Mouse (Mus musculus) liver, postnatal 0 days (tissue): ENCODE data around the gene Pofut2. TPM values are rescaled to one million over a fixed set of nuclear protein-coding genes. Genes with fewer than 3 reads are reported as not detected.

Experiments
- ATAC-seq: fragments of 200-750 bp; cut with Nextera tagmentation; 2 replicates; pipeline ENCODE4 v1.8.0; 2017; ENCODE audit warnings: mild to moderate bottlenecking, moderate library complexity
- DNase-seq: peaks from one replicate; pipeline ENCODE4 v3.0.0-alpha.2; 2016
- H3K27ac ChIP-seq: fragments of 300-500 bp; sonication (generic); 2 replicates; pipeline ENCODE4 v1.5.1; 2014; ENCODE audit warnings: antibody characterized with exemption, moderate library complexity, mild to moderate bottlenecking, low read depth
- H3K27me3 ChIP-seq: fragments of 300-500 bp; sonication (generic); 2 replicates; pipeline ENCODE4 v1.6.1; 2014; ENCODE audit warnings: low read length, control low read depth, mixed read lengths; ENCODE audit not compliant: insufficient read depth
- H3K36me3 ChIP-seq: fragments of 300-500 bp; sonication (generic); replicated peaks from 2 replicates; pipeline ENCODE4 v1.6.1; 2014; ENCODE audit warnings: mild to moderate bottlenecking, control low read depth, low read length, moderate library complexity, mixed read lengths; ENCODE audit not compliant: insufficient read depth
- H3K4me1 ChIP-seq: fragments of 300-500 bp; sonication (generic); 2 replicates; pipeline ENCODE4 v1.6.1; 2014; ENCODE audit warnings: antibody characterized with exemption, mild to moderate bottlenecking, control low read depth; ENCODE audit not compliant: insufficient read depth
- H3K4me2 ChIP-seq: fragments of 300-500 bp; sonication (generic); 2 replicates; pipeline ENCODE4 v1.6.1; 2014; ENCODE audit warnings: low read depth, mild to moderate bottlenecking, low read length, moderate library complexity, mixed read lengths
- H3K4me3 ChIP-seq: fragments of 300-500 bp; sonication (generic); 2 replicates; pipeline ENCODE4 v1.5.1; 2014; ENCODE audit warnings: low read depth, low read length
- H3K9ac ChIP-seq: fragments of 300-500 bp; sonication (generic); replicated peaks from 2 replicates; pipeline ENCODE4 v1.6.1; 2014; ENCODE audit warnings: mild to moderate bottlenecking, moderate library complexity
- H3K9me3 ChIP-seq: fragments of 300-500 bp; sonication (generic); 2 replicates; pipeline ENCODE4 v1.6.1; 2016; ENCODE audit warnings: mild to moderate bottlenecking, control low read depth, low read length, mixed read lengths
- CTCF ChIP-seq: sonication (generic); IDR thresholded peaks from 2 replicates; pipeline ENCODE4 v1.5.1; 2016; ENCODE audit warnings: antibody characterized with exemption, low read depth
- EP300 ChIP-seq: IDR thresholded peaks from 2 replicates; pipeline ENCODE4 v1.6.1; 2016; ENCODE audit warnings: antibody characterized with exemption, low read depth, mild to moderate bottlenecking
- WGBS: fragments of 180-500 bp; shearing (Covaris S2); extraction: QIAGEN DNeasy Blood & Tissue Kit; methylation state at CpG from one replicate; pipeline ENCODE4 v1.1.7; 2014; ENCODE audit not compliant: insufficient replicate concordance; 5-methylcytosine and 5-hydroxymethylcytosine counted together
- polyA plus RNA-seq: library from polyadenylated mRNA; unstranded; fragments of >200 nt; fragmentation: Nextera tagmentation; extraction: Ambion mirVana; gene quantifications from 2 replicates; pipeline ENCODE4 v1.2.1, GENCODE M21; 2015

Pofut2 gene
- 16.4 and 17.2 TPM in 2 replicates for polyA plus RNA-seq

GRCm38 (mm10) chr10:77258704-77259621, at the start of gene Pofut2:
Pofut2 (plus strand) TSS chr10:77259218.
- peaks cover 13% of the 10 kb centered on the region for H3K36me3 ChIP-seq
- H3K27ac ChIP-seq: peak within 1 kb of the TSS; percentile 92
- H3K9ac ChIP-seq: peak within 1 kb of the TSS; percentile 96
- H3K4me3 ChIP-seq: peak within 1 kb of the TSS; percentile 98
- ATAC-seq: peak; percentile 100
- no peaks in the 10 kb centered on the region for H3K27me3 ChIP-seq
- WGBS: under 1% methylated on average over 79 of the region's 81 CpGs
- TF ChIP-seq CTCF: peak; percentile 55
- TF ChIP-seq EP300: no peak
- peak within 1 kb of the TSS; percentile 96 for H3K4me2 ChIP-seq
- no peaks in the 10 kb centered on the region for H3K9me3 ChIP-seq
- peak; percentile 98 for DNase-seq
- H3K4me1 ChIP-seq: peaks cover 12% of the 10 kb centered on the region

DNA sequence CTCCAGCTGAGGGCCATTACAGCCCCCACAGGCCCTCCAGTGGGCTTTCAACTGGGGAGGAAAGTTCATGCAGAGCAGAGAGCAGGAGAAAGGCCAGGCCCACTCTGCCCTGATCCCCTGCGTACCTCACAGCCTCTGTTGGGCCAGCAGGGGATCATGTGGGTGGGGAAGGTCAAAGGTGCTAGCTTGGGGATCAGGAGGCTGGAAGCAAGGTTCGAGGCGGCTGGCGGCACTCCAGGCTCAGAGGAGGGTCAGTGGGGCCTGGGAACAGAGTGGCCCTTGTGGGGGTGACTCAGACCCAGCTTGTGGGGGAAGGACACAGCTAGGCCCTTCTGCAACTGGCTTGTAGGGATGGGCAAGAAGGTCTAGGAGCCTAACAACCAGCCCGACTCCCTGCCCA, 49.8 kb upstream of the Pofut2 start:
- no peak overlapping the region for H3K4me2 ChIP-seq
- 65% methylated on average over 5 of the region's 5 CpGs for WGBS
- no peak overlapping the region for H3K27ac ChIP-seq
- no peak overlapping the region for H3K4me3 ChIP-seq
- no peak overlapping the region for H3K9ac ChIP-seq
- H3K27me3 ChIP-seq: no peaks in the 10 kb centered on the region
- H3K36me3 ChIP-seq: no peaks in the 10 kb centered on the region
- H3K4me1 ChIP-seq: peaks cover 28% of the 10 kb centered on the region
- DNase-seq: no peak
- TF ChIP-seq EP300: no peak
- TF ChIP-seq CTCF: no peak
- no peaks in the 10 kb centered on the region for H3K9me3 ChIP-seq
- ATAC-seq: no peak

DNA sequence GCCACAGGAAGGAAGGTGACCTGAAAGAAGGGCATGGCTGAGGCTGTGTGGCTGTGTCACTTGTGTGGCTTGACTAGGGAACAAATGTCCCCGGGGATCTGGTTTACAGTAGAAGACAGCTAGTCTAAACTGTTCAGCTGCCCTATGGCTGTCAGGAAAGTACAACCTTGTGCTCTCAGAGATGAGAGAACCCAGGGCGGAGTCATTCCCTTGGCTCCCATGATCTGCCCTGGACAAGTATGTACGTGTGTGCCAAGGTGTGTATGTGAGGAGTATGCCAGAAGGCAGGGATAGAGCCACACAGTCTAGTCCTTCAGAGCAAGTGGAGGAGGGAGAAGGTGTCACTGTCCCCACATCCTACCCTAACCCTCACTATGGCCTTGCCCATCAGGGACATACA, 48.4 kb upstream of the Pofut2 start:
- Histone ChIP-seq H3K4me2 (peak overlapping the region; percentile 39), H3K27ac (peak overlapping the region; percentile 92), H3K9me3 (no peaks in the 10 kb centered on the region), H3K4me1 (peaks cover 34% of the 10 kb centered on the region), H3K9ac (peak overlapping the region; percentile 50; the same call in 1 of the 2 replicates), H3K36me3 (no peaks in the 10 kb centered on the region), H3K27me3 (no peaks in the 10 kb centered on the region), H3K4me3 (peak overlapping the region; percentile 4; the same call in 1 of the 2 replicates)
- ATAC-seq (peak; percentile 28), DNase-seq (no peak)
- TF ChIP-seq EP300: no peak
- no peak for TF ChIP-seq CTCF
- WGBS: 74% methylated on average over 3 of the region's 3 CpGs

DNA sequence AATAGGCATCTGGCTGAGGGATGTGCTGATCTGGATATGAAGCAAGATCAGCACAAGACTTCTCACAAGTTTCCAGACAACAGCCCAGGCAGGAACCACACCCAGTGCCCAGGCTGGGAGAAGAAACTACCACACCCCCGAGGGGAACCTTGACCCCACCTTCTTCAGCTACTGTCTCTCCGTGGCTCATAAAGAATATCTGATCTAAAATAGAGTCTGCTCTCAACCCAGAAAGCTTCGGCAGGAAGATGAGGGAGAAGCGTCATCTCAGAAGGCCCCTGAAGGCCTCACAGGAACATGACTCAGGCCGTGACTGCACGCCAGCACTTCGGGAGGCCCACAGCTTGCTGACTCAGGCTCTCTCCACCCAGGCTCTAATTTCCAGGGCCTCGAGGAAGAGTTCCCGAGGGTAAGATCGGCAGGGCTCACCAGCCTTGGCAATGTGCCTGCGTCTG, 47.9 kb upstream of the Pofut2 start:
- H3K27ac ChIP-seq: peak overlapping the region; percentile 92
- WGBS: 26% methylated on average over 11 of the region's 11 CpGs
- H3K9me3 ChIP-seq: no peaks in the 10 kb centered on the region
- H3K4me2 ChIP-seq: peak overlapping the region; percentile 39
- H3K4me3 ChIP-seq: peak overlapping the region; percentile 4
- H3K9ac ChIP-seq: peak overlapping the region; percentile 50
- no peaks in the 10 kb centered on the region for H3K27me3 ChIP-seq
- H3K36me3 ChIP-seq: no peaks in the 10 kb centered on the region
- peak; percentile 88 for ATAC-seq
- peaks cover 38% of the 10 kb centered on the region for H3K4me1 ChIP-seq
- no peak for TF ChIP-seq EP300
- TF ChIP-seq CTCF: no peak
- peak; percentile 64 for DNase-seq

DNA sequence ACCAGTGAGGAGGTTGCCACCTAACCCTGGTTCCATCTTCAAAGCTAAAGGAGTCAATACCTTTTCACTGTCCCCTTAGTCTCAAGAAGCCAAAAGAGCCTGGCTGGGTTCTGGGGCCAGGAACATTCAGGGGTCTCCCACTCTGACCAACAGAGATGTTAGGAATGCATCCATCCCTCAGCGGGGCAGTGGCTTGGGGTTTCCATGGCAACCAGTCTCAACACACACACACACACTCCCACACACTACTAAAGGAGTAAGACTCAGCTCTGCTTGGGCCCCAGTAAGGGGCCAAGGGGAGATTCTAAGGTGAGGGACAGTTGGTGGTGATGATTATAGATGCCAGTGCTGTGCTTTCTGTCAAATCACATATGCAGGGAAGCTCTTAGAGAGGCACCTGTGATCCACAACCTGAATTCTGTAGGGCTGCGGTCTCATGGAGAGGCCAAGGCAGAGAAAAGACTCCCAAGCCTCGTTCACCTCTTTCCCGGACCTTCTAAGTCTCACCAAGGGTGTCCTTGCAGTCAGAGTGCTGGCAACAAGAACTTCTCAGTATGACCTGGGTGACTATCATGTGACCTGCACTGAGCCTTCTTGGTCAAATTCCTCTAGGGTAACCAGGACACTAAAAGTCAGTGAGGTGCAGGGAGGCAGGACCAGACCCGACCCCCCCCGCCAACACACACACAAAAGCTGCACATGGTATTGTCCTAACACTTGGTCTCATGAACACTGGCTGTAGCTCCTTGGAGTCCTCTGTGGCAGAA, 46.5 kb upstream of the Pofut2 start:
- TF ChIP-seq EP300 (no peak), CTCF (no peak)
- Histone ChIP-seq H3K27ac (0 out of 2 replicates have a peak overlapping the region, but pooled peaks have one; percentile 92), H3K9ac (no peak overlapping the region), H3K36me3 (no peaks in the 10 kb centered on the region), H3K27me3 (no peaks in the 10 kb centered on the region), H3K4me1 (peaks cover 44% of the 10 kb centered on the region), H3K4me2 (no peak overlapping the region), H3K9me3 (no peaks in the 10 kb centered on the region), H3K4me3 (no peak overlapping the region)
- ATAC-seq (no peak), DNase-seq (no peak)
- 89% methylated on average over 6 of the region's 6 CpGs for WGBS

GRCm38 (mm10) chr10:77213483-77213882, 45.5 kb upstream of the Pofut2 start:
- Histone ChIP-seq H3K9ac (no peak overlapping the region), H3K27me3 (no peaks in the 10 kb centered on the region), H3K36me3 (no peaks in the 10 kb centered on the region), H3K4me3 (no peak overlapping the region), H3K27ac (no peak overlapping the region), H3K4me1 (peaks cover 44% of the 10 kb centered on the region), H3K4me2 (no peak overlapping the region), H3K9me3 (no peaks in the 10 kb centered on the region)
- ATAC-seq (no peak), DNase-seq (no peak)
- no peak for TF ChIP-seq EP300
- no peak for TF ChIP-seq CTCF
- WGBS: 81% methylated on average over 5 of the region's 5 CpGs
